Mouse (Mus musculus) embryo, embryonic 10 days (tissue): ENCODE results near the gene Hsdl1.

ENCODE experiments used
- DNase-seq: peaks from one replicate; pipeline ENCODE4 v3.0.0-alpha.2; 2015; ENCODE audit warnings: low spot score

Gene Hsdl1

GRCm38 (mm10) chr8:119579096-119579495, 4.1 kb upstream of the Hsdl1 start:
- DNase-seq, result no peak

GRCm38 (mm10) chr8:119575366-119575726, 363 bp upstream of the Hsdl1 start:
- no peak for DNase-seq

- no peak for DNase-seq
These were observed 2.6 kb downstream of the Hsdl1 start for GRCm38 (mm10) chr8:119572411-119572810.

- no peak for DNase-seq
These were observed 3.8 kb downstream of the Hsdl1 start for GRCm38 (mm10) chr8:119571135-119571534.

GRCm38 (mm10) chr8:119569881-119570280, 5.1 kb downstream of the Hsdl1 start:
- no peak for DNase-seq

- no peak for DNase-seq
These were observed 6.0 kb downstream of the Hsdl1 start for GRCm38 (mm10) chr8:119568951-119569350.

GRCm38 (mm10) chr8:119568251-119568650, 6.7 kb downstream of the Hsdl1 start:
- no peak for DNase-seq

GRCm38 (mm10) chr8:119566367-119566766, 8.6 kb downstream of the Hsdl1 start:
- DNase-seq, result no peak

- no peak for DNase-seq
These were observed 11.1 kb downstream of the Hsdl1 start for GRCm38 (mm10) chr8:119563849-119564251.

- no peak for DNase-seq
These were observed 15.6 kb downstream of the Hsdl1 start for GRCm38 (mm10) chr8:119559402-119559720.

GRCm38 (mm10) chr8:119558603-119559401, 16.2 kb downstream of the Hsdl1 start, which contains the start of gene Mbtps1:
Mbtps1 (minus strand) TSS chr8:119558735.
- DNase-seq, result peak; percentile 94

GRCm38 (mm10) chr8:119557821-119558602, 17.0 kb downstream of the Hsdl1 start:
- peak; percentile 81 for DNase-seq

- no peak for DNase-seq
These were observed 17.9 kb downstream of the Hsdl1 start for GRCm38 (mm10) chr8:119557132-119557531.

GRCm38 (mm10) chr8:119555861-119556260, 19.1 kb downstream of the Hsdl1 start:
- DNase-seq, result no peak

- no peak for DNase-seq
These were observed 22.0 kb downstream of the Hsdl1 start for GRCm38 (mm10) chr8:119552967-119553366.

GRCm38 (mm10) chr8:119548560-119549113, 26.3 kb downstream of the Hsdl1 start:
- DNase-seq, result no peak

GRCm38 (mm10) chr8:119547019-119547691, 27.8 kb downstream of the Hsdl1 start:
- DNase-seq, result no peak

GRCm38 (mm10) chr8:119545791-119546190, 29.2 kb downstream of the Hsdl1 start:
- DNase-seq, result no peak

- no peak for DNase-seq
These were observed 29.8 kb downstream of the Hsdl1 start for GRCm38 (mm10) chr8:119545180-119545579.

GRCm38 (mm10) chr8:119544606-119545005, 30.4 kb downstream of the Hsdl1 start:
- DNase-seq, result no peak

- no peak for DNase-seq
These were observed 43.0 kb downstream of the Hsdl1 start for GRCm38 (mm10) chr8:119531973-119532372.

- DNase-seq, result no peak
These were observed 43.6 kb downstream of the Hsdl1 start for GRCm38 (mm10) chr8:119531397-119531796.
